8 mouse cellular contexts compared by ENCODE assay signal in the genomic region with DNA sequence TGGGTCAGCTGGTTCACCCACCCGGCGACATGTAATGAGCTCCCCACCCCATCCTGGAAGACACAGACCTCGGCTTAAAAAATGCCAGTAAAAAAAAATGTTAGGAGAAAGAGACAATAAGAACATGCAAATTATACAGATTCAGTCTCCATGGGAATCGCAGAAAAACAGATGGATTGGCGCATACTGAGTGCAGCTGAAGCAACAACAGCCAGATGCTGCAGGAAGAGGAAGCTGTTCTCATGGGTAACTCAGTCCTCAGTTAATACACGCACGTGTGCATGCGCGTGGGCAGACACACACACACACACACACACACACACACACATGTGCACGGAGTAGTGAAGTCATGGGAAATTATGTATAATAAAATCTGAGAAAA. TPM values are rescaled to one million over a fixed set of nuclear protein-coding genes. Genes with fewer than 3 reads are reported as not detected.
DNase-seq lines count a peak whose midpoint lies in the region; ATAC-seq and TF ChIP-seq lines count a peak whose summit lies in the region.

No protein-coding gene starts in this region.

- peak; percentile 53 for ATAC-seq in lung, embryonic 14.5 days (ENCODE audit: insufficient read depth)
- no peak for ATAC-seq in embryonic facial prominence, embryonic 13.5 days (ENCODE audit: insufficient number of reproducible peaks, insufficient read depth, low FRiP score, low TSS enrichment, low read depth)
- ATAC-seq in midbrain, embryonic 13.5 days = peak; percentile 65; the same call in 1 of the 2 replicates

- H3K27ac ChIP-seq in lung, embryonic 14.5 days (ENCODE audit: low read depth) = peak overlapping the region; percentile 81
- H3K27ac ChIP-seq in embryonic facial prominence, embryonic 13.5 days = peak overlapping the region; percentile 52
- H3K27ac ChIP-seq in midbrain, embryonic 13.5 days = peak overlapping the region; percentile 22; the same call in 1 of the 2 replicates

- no peak overlapping the region for H3K4me3 ChIP-seq in lung, embryonic 14.5 days (ENCODE audit: low read depth, low read length)
- H3K4me3 ChIP-seq in embryonic facial prominence, embryonic 13.5 days = no peak overlapping the region
- no peak overlapping the region for H3K4me3 ChIP-seq in midbrain, embryonic 13.5 days (replicated peaks)

- peak overlapping the region; percentile 35; the same call in 1 of the 2 replicates for H3K4me2 ChIP-seq in lung, embryonic 14.5 days
- peak overlapping the region; percentile 31 for H3K4me2 ChIP-seq in embryonic facial prominence, embryonic 13.5 days
- H3K4me2 ChIP-seq in midbrain, embryonic 13.5 days (replicated peaks) = no peak overlapping the region

- TF ChIP-seq CTCF in lung, embryonic 14.5 days (IDR thresholded peaks at IDR 0.05; ENCODE audit: low read depth) = no peak

- no peak overlapping the region for H3K9ac ChIP-seq in lung, embryonic 14.5 days
- no peak overlapping the region for H3K9ac ChIP-seq in embryonic facial prominence, embryonic 13.5 days
- peak overlapping the region; percentile 44 for H3K9ac ChIP-seq in midbrain, embryonic 13.5 days (replicated peaks)

- 54% methylated on average over 10 of the region's 10 CpGs for WGBS in lung, embryonic 14.5 days
- 41% methylated on average over 10 of the region's 10 CpGs for WGBS in embryonic facial prominence, embryonic 13.5 days
- WGBS in midbrain, embryonic 13.5 days = 57% methylated on average over 10 of the region's 10 CpGs

- H3K36me3 ChIP-seq in lung, embryonic 14.5 days (ENCODE audit: insufficient read depth) = peaks cover 1% of the 10 kb centered on the region; the same call in 1 of the 2 replicates
- H3K36me3 ChIP-seq in embryonic facial prominence, embryonic 13.5 days = 0 out of 2 replicates have a peak, but pooled peaks cover 2% of the 10 kb centered on the region
- no peaks in the 10 kb centered on the region for H3K36me3 ChIP-seq in midbrain, embryonic 13.5 days

- H3K4me1 ChIP-seq in lung, embryonic 14.5 days (ENCODE audit: insufficient read depth) = peaks cover 25% of the 10 kb centered on the region
- H3K4me1 ChIP-seq in embryonic facial prominence, embryonic 13.5 days = peaks cover 27% of the 10 kb centered on the region
- H3K4me1 ChIP-seq in midbrain, embryonic 13.5 days (replicated peaks) = peaks cover 20% of the 10 kb centered on the region

- no peak for DNase-seq in lung, embryonic 14.5 days
- no peak for DNase-seq in lung, postnatal 4 days
- DNase-seq in heart, postnatal 10 days = peak; percentile 62
- DNase-seq in thymus, postnatal 14 days = peak; percentile 54
- DNase-seq in cerebellum, adult 8-10 months = no peak
- no peak for DNase-seq in urinary bladder, postnatal 25 days (ENCODE audit: low spot score)

- intact Hi-C loops in heart, postnatal 10 days (cut with DNase I) = no loop called here

- no peaks in the 10 kb centered on the region for H3K27me3 ChIP-seq in lung, embryonic 14.5 days (ENCODE audit: insufficient read depth, low read length)
- H3K27me3 ChIP-seq in embryonic facial prominence, embryonic 13.5 days = no peaks in the 10 kb centered on the region
- H3K27me3 ChIP-seq in midbrain, embryonic 13.5 days = no peaks in the 10 kb centered on the region

- H3K9me3 ChIP-seq in lung, embryonic 14.5 days (ENCODE audit: low read depth, low read length) = no peaks in the 10 kb centered on the region
- no peaks in the 10 kb centered on the region for H3K9me3 ChIP-seq in embryonic facial prominence, embryonic 13.5 days
- H3K9me3 ChIP-seq in midbrain, embryonic 13.5 days = no peaks in the 10 kb centered on the region

RNA-seq across cellular contexts. Expression of a gene that starts 23.7 kb away (rescaled TPM):
- polyA plus RNA-seq in lung, embryonic 14.5 days (2014; fragmentation: Nextera tagmentation; extraction: Ambion mirVana) = 183 and 193 TPM in 2 replicates
- 35.9 and 41.9 TPM in 2 replicates for polyA plus RNA-seq in embryonic facial prominence, embryonic 13.5 days (2015; fragmentation: Nextera tagmentation; extraction: Ambion mirVana)
- 100 to 1,000 TPM; 415 to 420 TPM for total RNA-seq in heart, postnatal 10 days (2021)
- polyA plus RNA-seq in midbrain, embryonic 13.5 days (2015; fragmentation: Nextera tagmentation; extraction: Ambion mirVana) = 11.3 and 14.9 TPM in 2 replicates

Comparison
In these comparisons a context has a peak if more than half of its experiments do, and no peak if none do; other contexts are left out.
1. DNase-seq: peak in heart, postnatal 10 days (2 of 2) and thymus, postnatal 14 days (single experiment); none in lung, embryonic 14.5 days (single experiment), lung, postnatal 4 days (0 of 2), cerebellum, adult 8-10 months (single experiment) and urinary bladder, postnatal 25 days (single experiment).
2. H3K27ac ChIP-seq: peak in every context shown above with its lines; median percentile 81 in lung, embryonic 14.5 days; 52 in embryonic facial prominence, embryonic 13.5 days; 22 in midbrain, embryonic 13.5 days.